Mouse (Mus musculus): ENCODE data around the gene Shc1. TPM values are rescaled to one million over a fixed set of nuclear protein-coding genes. Genes with fewer than 3 reads are reported as not detected.
A peak's percentile ranks its signal among the peaks of the same experiment; 100 is the strongest.

Shc1 gene
- polyA plus RNA-seq, 1 experiment from 2014 or later, result 51.8 TPM

- DNase-seq (ENCODE audit: low spot score), result no peak
- H3K4me3 ChIP-seq, result peak overlapping the region; percentile 16; the same call in 1 of the 2 replicates
- peaks cover 47% of the 10 kb centered on the region for H3K4me1 ChIP-seq
- 57% methylated on average over 11 of the region's 12 CpGs for WGBS
- no peaks in the 10 kb centered on the region for H3K9me3 ChIP-seq (replicated peaks)
- H3K27me3 ChIP-seq (ENCODE audit: low read depth, poor library complexity, severe bottlenecking), result peaks cover 27% of the 10 kb centered on the region
- no peaks in the 10 kb centered on the region for H3K36me3 ChIP-seq
- peak overlapping the region; percentile 70 for H3K27ac ChIP-seq (replicated peaks)
Measured at GRCm38 (mm10) chr3:89384331-89385076, 33.7 kb upstream of the Shc1 start.

GRCm38 (mm10) chr3:89385451-89385850 is 32.8 kb upstream of the Shc1 start:
- DNase-seq (ENCODE audit: low spot score), result no peak
- WGBS, result 41% methylated on average over 11 of the region's 11 CpGs
- peaks cover 36% of the 10 kb centered on the region for H3K27me3 ChIP-seq (ENCODE audit: low read depth, poor library complexity, severe bottlenecking)
- H3K4me1 ChIP-seq, result peaks cover 48% of the 10 kb centered on the region
- 0 out of 2 replicates have a peak overlapping the region, but pooled peaks have one; percentile 70 for H3K27ac ChIP-seq (replicated peaks)
- H3K4me3 ChIP-seq, result no peak overlapping the region
- no peaks in the 10 kb centered on the region for H3K9me3 ChIP-seq (replicated peaks)
- no peaks in the 10 kb centered on the region for H3K36me3 ChIP-seq

GRCm38 (mm10) chr3:89386438-89387420 is 31.5 kb upstream of the Shc1 start:
- Histone ChIP-seq H3K27ac (replicated peaks) (peak overlapping the region; percentile 46; the same call in 1 of the 2 replicates), H3K36me3 (no peaks in the 10 kb centered on the region), H3K27me3 (ENCODE audit: low read depth, poor library complexity, severe bottlenecking) (peaks cover 49% of the 10 kb centered on the region), H3K4me3 (0 out of 2 replicates have a peak overlapping the region, but pooled peaks have one; percentile 12), H3K4me1 (peaks cover 59% of the 10 kb centered on the region), H3K9me3 (replicated peaks) (no peaks in the 10 kb centered on the region)
- WGBS, result 53% methylated on average over 17 of the region's 17 CpGs
- no peak for DNase-seq (ENCODE audit: low spot score)

GRCm38 (mm10) chr3:89387632-89388031 is 30.6 kb upstream of the Shc1 start:
- H3K36me3 ChIP-seq, result no peaks in the 10 kb centered on the region
- H3K27me3 ChIP-seq (ENCODE audit: low read depth, poor library complexity, severe bottlenecking), result peaks cover 58% of the 10 kb centered on the region
- WGBS, result 67% methylated on average over 11 of the region's 11 CpGs
- peak overlapping the region; percentile 18; the same call in 1 of the 2 replicates for H3K4me3 ChIP-seq
- DNase-seq (ENCODE audit: low spot score), result no peak
- 0 out of 2 replicates have a peak overlapping the region, but pooled peaks have one; percentile 46 for H3K27ac ChIP-seq (replicated peaks)
- H3K9me3 ChIP-seq (replicated peaks), result no peaks in the 10 kb centered on the region
- H3K4me1 ChIP-seq, result peaks cover 67% of the 10 kb centered on the region

GRCm38 (mm10) chr3:89388134-89388881 is 29.9 kb upstream of the Shc1 start:
- 79% methylated on average over 11 of the region's 11 CpGs for WGBS
- H3K4me1 ChIP-seq, result peaks cover 74% of the 10 kb centered on the region
- H3K27me3 ChIP-seq (ENCODE audit: low read depth, poor library complexity, severe bottlenecking), result peaks cover 64% of the 10 kb centered on the region
- H3K9me3 ChIP-seq (replicated peaks), result no peaks in the 10 kb centered on the region
- DNase-seq (ENCODE audit: low spot score), result no peak
- no peaks in the 10 kb centered on the region for H3K36me3 ChIP-seq
- 0 out of 2 replicates have a peak overlapping the region, but pooled peaks have one; percentile 19 for H3K27ac ChIP-seq (replicated peaks)
- H3K4me3 ChIP-seq, result no peak overlapping the region

- DNase-seq (ENCODE audit: low spot score), result no peak
- H3K27ac ChIP-seq (replicated peaks), result no peak overlapping the region
- H3K36me3 ChIP-seq, result no peaks in the 10 kb centered on the region
- no peaks in the 10 kb centered on the region for H3K9me3 ChIP-seq (replicated peaks)
- no peak overlapping the region for H3K4me3 ChIP-seq
- 74% methylated on average over 6 of the region's 6 CpGs for WGBS
- peaks cover 79% of the 10 kb centered on the region for H3K4me1 ChIP-seq
- peaks cover 64% of the 10 kb centered on the region for H3K27me3 ChIP-seq (ENCODE audit: low read depth, poor library complexity, severe bottlenecking)
Measured at GRCm38 (mm10) chr3:89388901-89389740, 29.1 kb upstream of the Shc1 start.

- 71% methylated on average over 5 of the region's 5 CpGs for WGBS
- Histone ChIP-seq H3K4me1 (peaks cover 79% of the 10 kb centered on the region), H3K27me3 (ENCODE audit: low read depth, poor library complexity, severe bottlenecking) (peaks cover 61% of the 10 kb centered on the region)
Measured at GRCm38 (mm10) chr3:89390111-89390515, 28.1 kb upstream of the Shc1 start.

GRCm38 (mm10) chr3:89390699-89391662 is 27.3 kb upstream of the Shc1 start:
- Histone ChIP-seq H3K4me1 (peaks cover 81% of the 10 kb centered on the region), H3K27ac (replicated peaks) (peak overlapping the region; percentile 88), H3K9me3 (replicated peaks) (no peaks in the 10 kb centered on the region), H3K4me3 (peak overlapping the region; percentile 61), H3K27me3 (ENCODE audit: low read depth, poor library complexity, severe bottlenecking) (peaks cover 60% of the 10 kb centered on the region), H3K36me3 (no peaks in the 10 kb centered on the region)
- WGBS, result 14% methylated on average over 19 of the region's 19 CpGs
- DNase-seq (ENCODE audit: low spot score), result no peak

More at GRCm38 (mm10) chr3:89390111-89390515, 28.1 kb upstream of the Shc1 start:
- DNase-seq (ENCODE audit: low spot score), result no peak
- no peaks in the 10 kb centered on the region for H3K36me3 ChIP-seq
- peak overlapping the region; percentile 61; the same call in 1 of the 2 replicates for H3K4me3 ChIP-seq
- H3K27ac ChIP-seq (replicated peaks), result no peak overlapping the region
- H3K9me3 ChIP-seq (replicated peaks), result no peaks in the 10 kb centered on the region

- Histone ChIP-seq H3K4me1 (peaks cover 86% of the 10 kb centered on the region), H3K36me3 (no peaks in the 10 kb centered on the region), H3K9me3 (replicated peaks) (no peaks in the 10 kb centered on the region), H3K4me3 (peak overlapping the region; percentile 61), H3K27ac (replicated peaks) (peak overlapping the region; percentile 88), H3K27me3 (ENCODE audit: low read depth, poor library complexity, severe bottlenecking) (peaks cover 54% of the 10 kb centered on the region)
- DNase-seq (ENCODE audit: low spot score), result peak; percentile 63
- WGBS, result under 1% methylated on average over 55 of the region's 56 CpGs
Measured at GRCm38 (mm10) chr3:89391663-89392511, 26.4 kb upstream of the Shc1 start.

GRCm38 (mm10) chr3:89392871-89393311 is 25.4 kb upstream of the Shc1 start:
- Histone ChIP-seq H3K4me3 (peak overlapping the region; percentile 61), H3K27me3 (ENCODE audit: low read depth, poor library complexity, severe bottlenecking) (peaks cover 49% of the 10 kb centered on the region), H3K36me3 (no peaks in the 10 kb centered on the region), H3K9me3 (replicated peaks) (no peaks in the 10 kb centered on the region), H3K4me1 (peaks cover 77% of the 10 kb centered on the region), H3K27ac (replicated peaks) (peak overlapping the region; percentile 88)
- WGBS, result under 1% methylated on average over 21 of the region's 24 CpGs
- no peak for DNase-seq (ENCODE audit: low spot score)

All from midbrain, embryonic 10.5 days (tissue).